Mouse (Mus musculus): ENCODE measurements around the gene Erbb3. TPM values are rescaled to one million over a fixed set of nuclear protein-coding genes. Genes with fewer than 3 reads are reported as not detected.

Gene Erbb3
- polyA plus RNA-seq, 1 experiment from 2014 or later: 31.5 TPM

GRCm38 (mm10) chr10:128535624-128536265, 53.7 kb downstream of the Erbb3 start:
- WGBS: 76% methylated on average over 4 of the region's 4 CpGs
- Histone ChIP-seq H3K4me1 (replicated peaks) (no peaks in the 10 kb centered on the region), H3K9me3 (no peaks in the 10 kb centered on the region), H3K4me2 (replicated peaks) (peak overlapping the region; percentile 43), H3K4me3 (replicated peaks) (0 out of 2 replicates have a peak overlapping the region, but pooled peaks have one; percentile 0), H3K36me3 (no peaks in the 10 kb centered on the region), H3K27ac (no peak overlapping the region), H3K27me3 (replicated peaks) (no peaks in the 10 kb centered on the region), H3K9ac (no peak overlapping the region)
- ATAC-seq: peak; percentile 29

DNA sequence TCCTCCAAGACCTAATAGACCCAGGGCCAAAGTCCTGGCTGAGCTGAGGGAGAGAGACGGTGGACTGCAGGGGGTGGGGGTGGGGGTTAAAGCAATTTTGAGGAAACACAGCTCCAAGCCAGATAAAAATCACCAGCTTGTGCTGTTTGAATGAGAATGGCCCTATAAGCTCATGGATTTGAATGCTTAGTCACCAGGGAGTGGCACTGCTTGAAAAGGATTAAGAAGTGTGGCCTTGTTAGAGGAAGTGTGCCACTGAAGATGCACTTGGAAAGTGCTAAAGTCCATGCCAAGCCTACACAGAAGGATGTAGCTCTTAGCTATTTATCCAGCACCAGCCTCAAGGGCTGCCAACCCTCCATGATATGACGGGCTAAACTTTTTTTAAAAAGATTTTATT, 54.2 kb downstream of the Erbb3 start:
- Histone ChIP-seq H3K4me1 (replicated peaks) (no peaks in the 10 kb centered on the region), H3K4me3 (replicated peaks) (no peak overlapping the region), H3K9me3 (no peaks in the 10 kb centered on the region), H3K4me2 (replicated peaks) (no peak overlapping the region), H3K27me3 (replicated peaks) (no peaks in the 10 kb centered on the region), H3K36me3 (no peaks in the 10 kb centered on the region), H3K9ac (no peak overlapping the region), H3K27ac (no peak overlapping the region)
- no peak for ATAC-seq
- 77% methylated on average over 2 of the region's 2 CpGs for WGBS

DNA sequence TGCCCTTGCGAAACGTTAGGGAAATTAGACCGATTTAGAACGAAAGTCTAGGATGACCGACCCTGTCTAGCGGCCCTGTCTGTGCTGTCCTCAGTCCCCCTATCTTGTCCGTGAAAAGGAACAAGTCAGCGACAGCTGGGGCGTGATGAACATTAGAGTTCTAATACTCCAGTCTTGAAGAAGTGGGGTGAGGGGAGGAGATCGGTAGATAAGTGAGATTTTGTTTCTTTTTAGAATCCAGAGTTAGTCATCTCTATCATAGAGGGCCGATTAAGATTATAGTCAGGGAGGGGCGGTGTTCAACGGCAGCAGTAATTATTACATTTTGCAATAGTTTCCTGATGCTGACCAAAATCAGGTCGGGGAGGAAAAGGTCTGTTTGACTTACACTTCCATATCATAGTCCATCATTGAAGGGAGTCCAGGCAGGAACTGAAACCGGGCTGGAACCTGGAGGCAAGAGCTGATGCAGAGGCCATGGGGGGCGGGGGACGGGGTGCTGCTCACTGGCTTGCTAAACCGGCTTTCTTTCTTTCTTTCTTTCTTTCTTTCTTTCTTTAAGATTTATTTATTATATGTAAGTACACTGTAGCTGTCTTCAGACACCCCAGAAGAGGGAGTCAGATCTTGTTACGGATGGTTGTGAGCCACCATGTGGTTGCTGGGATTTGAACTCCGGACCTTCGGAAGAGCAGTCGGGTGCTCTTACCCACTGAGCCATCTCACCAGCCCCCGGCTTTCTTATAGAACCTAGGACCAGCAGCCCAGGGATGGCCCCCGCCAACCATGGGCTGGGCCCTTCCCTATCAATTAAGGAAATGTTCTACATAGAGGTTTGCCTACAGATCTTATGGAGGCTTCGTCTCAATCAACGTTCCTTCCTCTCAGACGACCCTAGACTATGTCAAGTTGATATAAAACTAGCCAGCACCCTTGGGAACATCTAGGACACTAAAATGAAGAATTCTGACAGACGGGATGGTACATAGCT, 62.8 kb downstream of the Erbb3 start:
- peak overlapping the region; percentile 95 for H3K4me2 ChIP-seq (replicated peaks)
- H3K4me1 ChIP-seq (replicated peaks): peaks cover 9% of the 10 kb centered on the region
- H3K36me3 ChIP-seq: no peaks in the 10 kb centered on the region
- WGBS: 27% methylated on average over 28 of the region's 28 CpGs
- H3K27ac ChIP-seq: peak overlapping the region; percentile 32; the same call in 1 of the 2 replicates
- H3K27me3 ChIP-seq (replicated peaks): no peaks in the 10 kb centered on the region
- H3K9me3 ChIP-seq: no peaks in the 10 kb centered on the region
- peak overlapping the region; percentile 74 for H3K4me3 ChIP-seq (replicated peaks)
- ATAC-seq: 0 out of 2 replicates have a peak, but pooled peaks have one; percentile 24
- peak overlapping the region; percentile 36 for H3K9ac ChIP-seq

DNA sequence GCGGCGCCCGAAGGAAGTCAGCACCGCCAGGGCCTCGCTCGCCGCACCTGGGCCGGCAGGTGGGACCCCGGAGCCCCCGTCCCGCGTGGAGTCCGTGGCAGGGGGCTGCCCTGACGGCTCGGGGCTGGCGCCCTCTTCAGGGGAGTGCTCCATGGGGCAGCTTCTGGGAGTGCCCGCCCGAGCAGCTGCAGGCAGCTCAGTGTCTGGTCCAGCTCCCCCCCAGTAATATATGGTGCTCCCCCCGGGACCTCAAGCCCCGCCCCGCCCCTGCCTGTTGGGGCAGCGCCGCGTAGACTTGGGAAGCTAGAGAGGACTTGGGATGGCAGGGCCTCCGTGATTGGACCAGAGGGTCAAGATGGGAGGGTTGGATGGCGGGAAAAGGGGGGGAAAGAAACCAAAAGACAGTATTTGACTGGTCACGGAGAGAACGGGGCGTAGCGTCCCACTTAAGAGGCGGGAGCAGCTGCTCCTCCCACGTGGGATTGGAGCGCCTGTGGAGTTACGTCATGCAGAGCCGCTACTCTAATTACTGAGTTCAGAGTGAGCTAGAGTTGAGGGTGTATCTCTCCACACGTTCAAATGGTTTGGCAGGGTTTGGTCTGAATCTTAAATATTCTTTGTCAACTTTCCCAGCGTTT, 63.7 kb downstream of the Erbb3 start, which contains the start of gene Esyt1:
Esyt1 (minus strand) TSS at position 201 of the 638 bp plus-strand sequence.
- no peaks in the 10 kb centered on the region for H3K9me3 ChIP-seq
- 0% methylated on average over 37 of the region's 37 CpGs for WGBS
- H3K27ac ChIP-seq: peak within 1 kb of the TSS; percentile 87
- peaks cover 9% of the 10 kb centered on the region for H3K4me1 ChIP-seq (replicated peaks)
- no peaks in the 10 kb centered on the region for H3K27me3 ChIP-seq (replicated peaks)
- H3K4me2 ChIP-seq (replicated peaks): peak within 1 kb of the TSS; percentile 95
- peak within 1 kb of the TSS; percentile 74 for H3K4me3 ChIP-seq (replicated peaks)
- 0 out of 2 replicates have a peak, but pooled peaks cover 5% of the 10 kb centered on the region for H3K36me3 ChIP-seq
- peak within 1 kb of the TSS; percentile 82 for H3K9ac ChIP-seq
- ATAC-seq: peak; percentile 98

DNA sequence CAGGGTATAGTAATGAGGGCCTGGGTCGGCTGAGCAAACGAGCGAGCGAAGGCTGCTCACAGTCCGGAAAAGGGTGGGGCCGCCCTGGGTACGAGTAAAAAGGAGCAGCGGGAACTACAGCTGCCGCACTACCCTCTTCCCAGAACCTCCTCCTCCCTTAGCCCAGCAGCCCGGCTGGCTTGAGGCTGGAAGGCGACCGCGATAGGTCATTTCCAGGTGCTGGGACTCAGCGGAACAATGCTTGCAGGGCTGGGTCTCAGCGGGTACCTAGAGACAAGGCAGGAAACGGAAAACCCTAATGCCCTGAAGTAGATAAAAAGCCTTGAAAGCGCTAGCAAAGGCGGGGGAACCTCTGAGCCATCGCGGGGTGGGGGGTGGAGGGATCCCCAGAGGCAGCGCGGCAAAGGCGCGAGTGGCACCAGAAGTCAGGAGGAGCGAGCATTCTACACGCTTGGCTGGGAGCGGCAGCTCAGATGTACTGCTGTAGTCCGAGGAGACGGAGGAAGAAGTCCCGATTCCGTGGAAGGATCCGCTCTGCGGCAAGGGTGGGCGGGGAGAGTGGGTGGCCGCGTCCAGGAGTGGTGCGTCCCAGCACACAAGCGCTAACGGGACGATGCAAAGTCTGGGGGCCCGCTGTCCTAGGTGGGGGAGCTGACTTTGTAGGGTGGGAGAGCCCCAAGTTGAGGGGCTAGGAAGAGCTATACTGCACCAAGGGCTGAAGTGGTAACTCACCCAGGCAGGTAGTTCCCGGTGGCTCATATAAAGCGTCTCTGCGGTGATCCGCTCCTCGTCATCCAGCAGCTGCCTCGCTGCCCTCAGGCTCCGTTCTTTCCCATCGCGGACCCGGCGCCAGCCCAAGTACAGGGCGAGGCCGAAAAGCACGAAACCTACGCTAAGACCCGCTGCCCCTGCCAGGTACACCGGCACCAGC, 64.5 kb downstream of the Erbb3 start:
- Histone ChIP-seq H3K27me3 (replicated peaks) (no peaks in the 10 kb centered on the region), H3K4me3 (replicated peaks) (peak overlapping the region; percentile 74), H3K4me1 (replicated peaks) (peaks cover 9% of the 10 kb centered on the region), H3K9me3 (no peaks in the 10 kb centered on the region), H3K36me3 (0 out of 2 replicates have a peak, but pooled peaks cover 9% of the 10 kb centered on the region), H3K4me2 (replicated peaks) (peak overlapping the region; percentile 95), H3K9ac (peak overlapping the region; percentile 82), H3K27ac (peak overlapping the region; percentile 87)
- WGBS: under 1% methylated on average over 58 of the region's 58 CpGs
- peak; percentile 46 for ATAC-seq

DNA sequence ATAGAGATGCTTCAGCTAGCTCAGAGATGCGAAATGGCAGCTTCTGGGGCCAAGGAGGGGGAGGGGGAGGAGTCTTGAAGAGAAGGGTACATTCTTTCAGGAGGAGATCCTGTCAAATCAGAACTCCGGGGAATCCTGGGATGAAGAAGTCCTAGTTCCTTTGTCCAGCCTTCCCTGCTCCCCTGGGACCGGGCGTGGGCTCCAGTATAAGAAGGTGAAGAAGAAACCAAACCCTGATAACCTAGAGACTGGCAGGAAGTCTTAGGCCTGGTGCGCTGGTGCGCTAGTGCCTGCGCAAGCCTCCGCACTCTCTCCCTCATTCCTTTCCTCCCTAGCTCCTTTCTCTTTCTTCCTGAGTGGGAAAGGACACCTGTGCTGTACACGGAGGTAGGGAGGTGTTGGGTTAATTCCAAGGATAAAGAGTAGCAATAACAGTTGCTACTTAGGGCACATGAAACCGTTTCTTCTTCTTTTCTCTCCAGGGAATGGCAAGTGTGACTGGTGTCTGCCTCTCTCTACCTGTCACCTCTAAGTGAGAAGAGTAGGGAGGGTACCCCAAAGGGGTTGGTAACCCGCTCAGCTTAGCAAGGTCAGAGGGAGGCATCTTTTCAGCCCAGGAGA, 65.2 kb downstream of the Erbb3 start:
- Histone ChIP-seq H3K9ac (peak overlapping the region; percentile 82), H3K4me2 (replicated peaks) (peak overlapping the region; percentile 95), H3K27ac (peak overlapping the region; percentile 87), H3K4me3 (replicated peaks) (peak overlapping the region; percentile 74), H3K4me1 (replicated peaks) (peaks cover 9% of the 10 kb centered on the region), H3K27me3 (replicated peaks) (no peaks in the 10 kb centered on the region), H3K9me3 (no peaks in the 10 kb centered on the region), H3K36me3 (0 out of 2 replicates have a peak, but pooled peaks cover 9% of the 10 kb centered on the region)
- no peak for ATAC-seq
- whole genome bisulfite sequencing: 25% methylated on average over 11 of the region's 11 CpGs

- 80% methylated on average over 6 of the region's 6 CpGs for WGBS
- ATAC-seq: no peak
- H3K36me3 ChIP-seq: peaks cover 18% of the 10 kb centered on the region; the same call in 1 of the 2 replicates
- H3K4me3 ChIP-seq (replicated peaks): no peak overlapping the region
- H3K4me1 ChIP-seq (replicated peaks): peaks cover 9% of the 10 kb centered on the region
- no peaks in the 10 kb centered on the region for H3K9me3 ChIP-seq
- H3K4me2 ChIP-seq (replicated peaks): no peak overlapping the region
- H3K27me3 ChIP-seq (replicated peaks): no peaks in the 10 kb centered on the region
- no peak overlapping the region for H3K9ac ChIP-seq
- H3K27ac ChIP-seq: no peak overlapping the region
Measured at GRCm38 (mm10) chr10:128522351-128522750, 67.1 kb downstream of the Erbb3 start.

DNA sequence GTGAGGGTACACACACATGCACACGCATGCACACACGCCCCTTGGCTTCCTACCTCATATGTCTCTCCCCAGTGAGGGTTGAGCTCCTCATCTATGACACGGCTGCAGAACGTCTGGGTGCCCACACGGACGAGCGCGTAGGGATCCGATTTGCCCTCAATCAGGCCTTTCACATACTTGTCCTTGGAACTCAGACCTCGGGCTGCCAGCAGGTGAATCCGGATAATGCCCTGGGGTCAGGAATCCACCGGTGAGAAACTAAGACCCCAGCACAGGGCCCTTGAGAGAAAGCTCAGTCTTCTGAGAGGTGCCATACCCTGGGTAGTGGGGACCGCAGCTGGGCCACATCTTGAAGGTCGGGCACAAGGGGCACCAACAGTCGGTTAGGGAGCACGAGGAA, 68.9 kb downstream of the Erbb3 start:
- Histone ChIP-seq H3K4me2 (replicated peaks) (no peak overlapping the region), H3K36me3 (peaks cover 23% of the 10 kb centered on the region; the same call in 1 of the 2 replicates), H3K27me3 (replicated peaks) (no peaks in the 10 kb centered on the region), H3K4me3 (replicated peaks) (no peak overlapping the region), H3K9me3 (no peaks in the 10 kb centered on the region), H3K27ac (no peak overlapping the region), H3K9ac (no peak overlapping the region), H3K4me1 (replicated peaks) (peaks cover 9% of the 10 kb centered on the region)
- no peak for ATAC-seq
- 92% methylated on average over 16 of the region's 16 CpGs for WGBS

- H3K27ac ChIP-seq: no peak overlapping the region
- H3K4me3 ChIP-seq (replicated peaks): no peak overlapping the region
- H3K4me1 ChIP-seq (replicated peaks): no peaks in the 10 kb centered on the region
- no peak overlapping the region for H3K9ac ChIP-seq
- H3K4me2 ChIP-seq (replicated peaks): no peak overlapping the region
- 76% methylated on average over 7 of the region's 7 CpGs for WGBS
- peaks cover 30% of the 10 kb centered on the region; the same call in 1 of the 2 replicates for H3K36me3 ChIP-seq
- no peaks in the 10 kb centered on the region for H3K9me3 ChIP-seq
- H3K27me3 ChIP-seq (replicated peaks): no peaks in the 10 kb centered on the region
- no peak for ATAC-seq
Measured at GRCm38 (mm10) chr10:128518833-128519232, 70.6 kb downstream of the Erbb3 start.

All from intestine, embryonic 15.5 days (tissue).